Mouse (Mus musculus): ENCODE data around the gene 4930402H24Rik. TPM values are rescaled to one million over a fixed set of nuclear protein-coding genes. Genes with fewer than 3 reads are reported as not detected.

Gene 4930402H24Rik
- total and polyA plus RNA-seq, 3 experiments: 3.4 to 16.7 (median 11.8) TPM

DNA sequence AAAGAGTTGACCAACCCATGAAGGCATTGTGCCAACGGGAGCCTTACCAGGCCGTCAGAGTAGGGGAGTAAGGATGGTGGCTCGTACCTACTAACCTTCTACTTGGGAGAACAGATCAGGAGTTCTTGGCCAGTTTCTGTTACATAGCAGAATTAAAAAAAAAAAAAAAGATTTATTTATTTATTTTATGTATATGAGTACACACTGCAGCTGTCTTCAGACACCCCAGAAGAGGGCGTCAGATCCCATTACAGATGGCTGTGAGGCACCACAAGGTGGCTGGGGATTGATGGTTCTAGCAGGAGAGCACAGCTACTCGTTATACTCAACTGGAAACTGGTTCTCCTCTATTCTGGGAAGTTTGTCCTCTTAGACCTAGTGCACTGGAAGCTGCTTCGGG, 201.0 kb downstream of the 4930402H24Rik start:
- Histone ChIP-seq H3K27me3 (ENCODE audit: insufficient read depth, low read length) (peaks cover 15% of the 10 kb centered on the region), H3K4me1 (ENCODE audit: insufficient read depth, low read depth, low read length) (peaks cover 4% of the 10 kb centered on the region; the same call in 1 of the 2 replicates), H3K4me3 (ENCODE audit: low read depth, low read length) (no peak overlapping the region), H3K36me3 (replicated peaks) (no peaks in the 10 kb centered on the region), H3K9me3 (replicated peaks) (no peaks in the 10 kb centered on the region)
- ATAC-seq (ENCODE audit: extremely low read depth, insufficient number of reproducible peaks, low FRiP score, poor library complexity, severe bottlenecking) (no peak), DNase-seq (ENCODE audit: low spot score) (no peak)
- TF ChIP-seq GATA2 (IDR thresholded peaks at IDR 0.05; ENCODE audit: borderline replicate concordance, low read depth, low read length) (no peak), CTCF (IDR thresholded peaks at IDR 0.05; ENCODE audit: low read depth, low read length) (no peak), POLR2AphosphoS5 (IDR thresholded peaks at IDR 0.05; ENCODE audit: insufficient replicate concordance, low read depth, low read length) (no peak), TAL1 (conservative IDR thresholded peaks at IDR 0.05; ENCODE audit: low read depth, low read length) (no peak), GATA1 (IDR thresholded peaks at IDR 0.05; ENCODE audit: borderline replicate concordance, low read length) (no peak)

DNA sequence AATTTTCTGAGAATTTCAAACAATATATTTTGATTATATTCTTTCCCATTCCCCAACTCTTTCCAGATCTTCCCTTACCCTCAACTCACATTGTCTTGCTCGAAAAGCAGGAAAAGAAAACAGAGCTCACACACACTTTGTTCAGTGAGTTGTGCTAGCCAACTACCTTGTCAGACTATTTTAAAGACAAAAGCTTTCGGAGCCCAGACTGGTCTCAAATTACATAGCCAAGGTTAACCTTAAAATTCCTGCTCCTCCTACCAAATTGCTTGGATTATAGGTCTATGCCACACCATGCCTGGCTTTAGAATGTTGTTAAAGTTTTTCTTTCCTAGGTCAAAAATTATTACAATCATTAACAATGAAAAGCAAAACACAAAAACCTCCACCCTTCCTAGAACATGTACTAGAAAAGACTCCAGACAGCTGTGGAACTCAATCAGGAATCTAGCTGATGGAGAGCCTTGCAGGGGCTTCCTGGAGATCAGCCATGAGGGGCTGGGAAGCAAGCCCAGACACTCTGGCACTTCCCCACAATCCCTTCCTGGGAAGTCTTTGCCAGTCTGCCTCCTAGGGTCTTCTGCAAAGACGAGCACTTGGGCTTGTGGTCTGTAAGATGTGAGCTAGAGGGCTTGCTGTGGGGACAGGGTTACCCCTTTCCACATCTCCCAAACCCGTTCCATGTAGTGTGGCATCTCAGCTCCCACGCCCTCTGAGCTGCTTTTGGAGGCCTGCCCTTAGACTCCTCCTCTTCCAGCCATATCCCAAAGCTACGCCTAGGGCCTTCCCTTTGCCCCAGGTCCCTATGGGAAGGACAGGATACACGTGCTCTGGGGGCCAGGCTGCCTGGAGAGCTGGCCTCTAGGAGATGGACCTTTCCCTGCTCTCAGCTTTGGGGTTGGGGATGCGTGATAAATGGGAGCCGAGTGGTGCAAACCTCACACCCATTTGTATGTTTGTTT, 201.9 kb downstream of the 4930402H24Rik start:
- ATAC-seq (ENCODE audit: extremely low read depth, insufficient number of reproducible peaks, low FRiP score, poor library complexity, severe bottlenecking) (no peak), DNase-seq (ENCODE audit: low spot score) (no peak)
- Histone ChIP-seq H3K4me3 (ENCODE audit: low read depth, low read length) (no peak overlapping the region), H3K9me3 (replicated peaks) (no peaks in the 10 kb centered on the region), H3K27me3 (ENCODE audit: insufficient read depth, low read length) (peaks cover 21% of the 10 kb centered on the region), H3K4me1 (ENCODE audit: insufficient read depth, low read depth, low read length) (peaks cover 4% of the 10 kb centered on the region; the same call in 1 of the 2 replicates), H3K36me3 (replicated peaks) (no peaks in the 10 kb centered on the region)
- TF ChIP-seq POLR2AphosphoS5 (IDR thresholded peaks at IDR 0.05; ENCODE audit: insufficient replicate concordance, low read depth, low read length): no peak
- TF ChIP-seq CTCF (IDR thresholded peaks at IDR 0.05; ENCODE audit: low read depth, low read length): no peak
- no peak for TF ChIP-seq GATA1 (IDR thresholded peaks at IDR 0.05; ENCODE audit: borderline replicate concordance, low read length)

DNA sequence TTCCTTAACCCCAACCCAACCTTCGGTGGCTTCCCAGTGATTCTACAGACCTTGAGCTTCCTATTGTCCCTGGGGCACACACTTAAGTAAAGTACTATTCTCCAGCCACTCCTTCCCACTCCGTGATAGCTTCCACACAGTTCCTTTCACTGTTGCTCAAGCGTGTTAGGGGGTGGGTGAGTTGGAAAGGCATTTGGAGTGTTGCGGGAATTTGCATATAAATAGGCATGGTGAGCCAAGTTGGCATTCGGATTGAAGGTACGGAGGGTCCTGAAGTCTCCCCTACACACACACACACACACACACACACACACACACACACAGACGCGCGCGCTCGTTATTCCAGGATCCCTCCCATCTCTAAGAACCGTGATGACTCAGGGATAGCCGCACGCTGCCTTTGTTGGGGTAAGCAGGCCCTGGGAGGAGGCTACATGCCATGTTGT, 208.4 kb downstream of the 4930402H24Rik start:
- ATAC-seq (ENCODE audit: extremely low read depth, insufficient number of reproducible peaks, low FRiP score, poor library complexity, severe bottlenecking) (no peak), DNase-seq (ENCODE audit: low spot score) (no peak)
- peak overlapping the region; percentile 71; the same call in 1 of the 2 replicates for H3K4me3 ChIP-seq (ENCODE audit: low read depth, low read length)
- peaks cover 59% of the 10 kb centered on the region for H3K27me3 ChIP-seq (ENCODE audit: insufficient read depth, low read length)
- H3K36me3 ChIP-seq (replicated peaks): no peaks in the 10 kb centered on the region
- H3K4me1 ChIP-seq (ENCODE audit: insufficient read depth, low read depth, low read length): peaks cover 18% of the 10 kb centered on the region
- no peaks in the 10 kb centered on the region for H3K9me3 ChIP-seq (replicated peaks)
- TF ChIP-seq TAL1 (conservative IDR thresholded peaks at IDR 0.05; ENCODE audit: low read depth, low read length) (no peak), CTCF (IDR thresholded peaks at IDR 0.05; ENCODE audit: low read depth, low read length) (no peak), GATA1 (IDR thresholded peaks at IDR 0.05; ENCODE audit: borderline replicate concordance, low read length) (no peak), GATA2 (IDR thresholded peaks at IDR 0.05; ENCODE audit: borderline replicate concordance, low read depth, low read length) (no peak), POLR2AphosphoS5 (IDR thresholded peaks at IDR 0.05; ENCODE audit: insufficient replicate concordance, low read depth, low read length) (no peak)

DNA sequence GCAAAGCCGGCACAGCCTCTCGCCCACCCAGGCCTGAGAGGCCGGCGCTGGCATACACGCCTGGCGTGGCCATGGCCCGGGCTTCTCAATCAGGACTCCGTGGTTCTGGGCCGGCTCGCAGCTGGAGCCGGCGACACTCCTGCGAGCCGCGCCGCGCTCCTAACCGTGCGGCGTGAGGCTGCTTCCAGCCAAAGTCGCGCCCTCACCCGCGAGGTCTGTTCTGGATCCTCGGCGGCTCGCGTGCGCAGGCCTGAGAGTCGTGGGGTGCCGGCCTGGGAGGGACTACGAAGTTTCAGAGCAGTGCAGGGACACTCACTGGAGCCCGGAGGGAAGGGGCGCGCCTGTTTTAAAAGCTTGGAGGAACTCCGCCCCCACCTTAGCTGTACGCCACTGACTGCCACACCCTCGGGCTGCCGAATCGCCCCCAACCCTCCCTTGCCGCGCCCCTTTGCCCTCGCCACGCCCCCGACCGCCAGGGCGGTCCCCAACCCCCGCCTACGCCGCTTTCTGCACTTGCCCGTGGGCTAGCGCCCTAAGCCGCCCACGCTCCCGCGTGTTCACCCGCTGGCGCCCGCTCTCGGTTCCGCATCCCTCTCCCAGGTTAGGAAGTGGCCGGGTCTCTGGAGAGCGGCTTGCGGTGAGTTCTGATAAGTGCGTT, 208.9 kb downstream of the 4930402H24Rik start, which contains the start of gene Slc4a11:
Gene Slc4a11 (minus strand): TSS at position 367 of the 658 bp plus-strand sequence.
- H3K27me3 ChIP-seq (ENCODE audit: insufficient read depth, low read length): peaks cover 59% of the 10 kb centered on the region
- peak; percentile 61 for DNase-seq (ENCODE audit: low spot score)
- ATAC-seq (ENCODE audit: extremely low read depth, insufficient number of reproducible peaks, low FRiP score, poor library complexity, severe bottlenecking): peak; percentile 34
- H3K36me3 ChIP-seq (replicated peaks): no peaks in the 10 kb centered on the region
- H3K4me3 ChIP-seq (ENCODE audit: low read depth, low read length): peak within 1 kb of the TSS; percentile 71
- no peaks in the 10 kb centered on the region for H3K9me3 ChIP-seq (replicated peaks)
- no peak for TF ChIP-seq CTCF (IDR thresholded peaks at IDR 0.05; ENCODE audit: low read depth, low read length)
- no peak for TF ChIP-seq GATA1 (IDR thresholded peaks at IDR 0.05; ENCODE audit: borderline replicate concordance, low read length)
- TF ChIP-seq TAL1 (conservative IDR thresholded peaks at IDR 0.05; ENCODE audit: low read depth, low read length): no peak
- no peak for TF ChIP-seq GATA2 (IDR thresholded peaks at IDR 0.05; ENCODE audit: borderline replicate concordance, low read depth, low read length)
- no peak for TF ChIP-seq POLR2AphosphoS5 (IDR thresholded peaks at IDR 0.05; ENCODE audit: insufficient replicate concordance, low read depth, low read length)
- peaks cover 18% of the 10 kb centered on the region for H3K4me1 ChIP-seq (ENCODE audit: insufficient read depth, low read depth, low read length)

DNA sequence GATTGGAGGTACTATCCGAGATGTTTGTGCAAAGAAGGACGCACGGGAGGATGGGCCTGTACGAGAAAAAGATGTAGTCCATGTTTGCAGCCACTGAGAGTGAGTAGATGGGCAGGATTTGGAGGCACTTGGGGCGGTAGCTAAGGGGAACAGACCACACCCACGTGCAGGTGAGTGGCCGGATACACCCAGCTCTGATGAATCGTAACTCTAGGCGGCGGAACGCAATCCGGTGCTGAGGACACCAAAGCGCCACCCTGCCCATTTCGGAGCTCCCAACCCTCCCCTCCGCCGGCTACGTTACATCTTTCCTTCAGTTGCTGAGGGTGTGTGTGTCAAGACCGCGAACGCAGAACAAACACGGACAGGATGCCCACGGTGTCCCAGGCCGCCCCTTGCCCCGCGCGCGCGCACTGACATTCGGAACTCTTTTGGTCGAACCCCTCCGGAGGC, 209.5 kb downstream of the 4930402H24Rik start:
- ATAC-seq (ENCODE audit: extremely low read depth, insufficient number of reproducible peaks, low FRiP score, poor library complexity, severe bottlenecking) (no peak), DNase-seq (ENCODE audit: low spot score) (no peak)
- Histone ChIP-seq H3K27me3 (ENCODE audit: insufficient read depth, low read length) (peaks cover 63% of the 10 kb centered on the region), H3K36me3 (replicated peaks) (no peaks in the 10 kb centered on the region), H3K4me3 (ENCODE audit: low read depth, low read length) (peak overlapping the region; percentile 71; the same call in 1 of the 2 replicates), H3K4me1 (ENCODE audit: insufficient read depth, low read depth, low read length) (peaks cover 18% of the 10 kb centered on the region), H3K9me3 (replicated peaks) (no peaks in the 10 kb centered on the region)
- TF ChIP-seq POLR2AphosphoS5 (IDR thresholded peaks at IDR 0.05; ENCODE audit: insufficient replicate concordance, low read depth, low read length) (no peak), CTCF (IDR thresholded peaks at IDR 0.05; ENCODE audit: low read depth, low read length) (no peak), GATA2 (IDR thresholded peaks at IDR 0.05; ENCODE audit: borderline replicate concordance, low read depth, low read length) (no peak), GATA1 (IDR thresholded peaks at IDR 0.05; ENCODE audit: borderline replicate concordance, low read length) (no peak), TAL1 (conservative IDR thresholded peaks at IDR 0.05; ENCODE audit: low read depth, low read length) (no peak)

DNA sequence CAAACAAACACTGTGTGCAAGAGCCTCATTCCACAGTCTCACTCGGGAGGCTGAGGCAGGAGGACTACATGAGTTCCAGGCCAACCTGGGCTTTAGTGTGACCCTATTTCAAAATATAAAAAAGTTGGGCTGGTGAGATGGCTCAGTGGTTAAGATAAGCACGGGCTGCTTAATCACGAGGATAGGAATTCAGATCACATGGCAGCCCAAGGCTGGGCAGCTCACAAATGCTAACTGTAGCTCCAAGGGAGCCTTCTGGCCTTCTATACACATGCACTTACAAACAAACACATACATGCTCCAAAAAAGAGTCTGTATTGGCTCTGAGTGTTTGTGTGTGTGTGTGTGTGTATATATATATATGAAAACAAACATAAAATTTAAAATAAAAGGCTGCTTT, 212.6 kb downstream of the 4930402H24Rik start:
- no peak for DNase-seq (ENCODE audit: low spot score)
- Histone ChIP-seq H3K9me3 (replicated peaks) (no peaks in the 10 kb centered on the region), H3K36me3 (replicated peaks) (no peaks in the 10 kb centered on the region), H3K4me3 (ENCODE audit: low read depth, low read length) (no peak overlapping the region), H3K4me1 (ENCODE audit: insufficient read depth, low read depth, low read length) (peaks cover 26% of the 10 kb centered on the region), H3K27me3 (ENCODE audit: insufficient read depth, low read length) (peaks cover 66% of the 10 kb centered on the region)
- ATAC-seq (ENCODE audit: extremely low read depth, insufficient number of reproducible peaks, low FRiP score, poor library complexity, severe bottlenecking): no peak
- TF ChIP-seq TAL1 (conservative IDR thresholded peaks at IDR 0.05; ENCODE audit: low read depth, low read length) (no peak), GATA2 (IDR thresholded peaks at IDR 0.05; ENCODE audit: borderline replicate concordance, low read depth, low read length) (no peak), POLR2AphosphoS5 (IDR thresholded peaks at IDR 0.05; ENCODE audit: insufficient replicate concordance, low read depth, low read length) (no peak)
